Mouse (Mus musculus): ENCODE data around the gene Tmed10. TPM values are rescaled to one million over a fixed set of nuclear protein-coding genes. Genes with fewer than 3 reads are reported as not detected.
A peak's percentile ranks its signal among the peaks of the same experiment; 100 is the strongest.

The Tmed10 gene
- polyA plus RNA-seq, 1 experiment from 2014 or later = 357 TPM

- 36% methylated on average over 16 of the region's 16 CpGs for WGBS
- ATAC-seq (replicated peaks; ENCODE audit: low FRiP score, low read depth) = peak; percentile 69; the same call in 1 of the 2 replicates
- peaks cover 5% of the 10 kb centered on the region for H3K4me1 ChIP-seq (replicated peaks; ENCODE audit: insufficient read depth, low read length)
- H3K27ac ChIP-seq = no peak overlapping the region
- peaks cover 74% of the 10 kb centered on the region for H3K36me3 ChIP-seq (ENCODE audit: insufficient read depth, low read length)
- peak; percentile 96 for DNase-seq (ENCODE audit: low spot score)
- peak overlapping the region; percentile 34; the same call in 1 of the 2 replicates for H3K4me2 ChIP-seq (ENCODE audit: low read length)
- H3K9ac ChIP-seq (ENCODE audit: low read depth, low read length) = no peak overlapping the region
- peak; percentile 99 for TF ChIP-seq CTCF (IDR thresholded peaks at IDR 0.05; ENCODE audit: low read depth)
- no peaks in the 10 kb centered on the region for H3K27me3 ChIP-seq (ENCODE audit: insufficient read depth, low read length)
- no peak overlapping the region for H3K4me3 ChIP-seq (replicated peaks; ENCODE audit: low read depth, low read length)
- no peaks in the 10 kb centered on the region for H3K9me3 ChIP-seq (replicated peaks; ENCODE audit: low read length)
Measured at GRCm38 (mm10) chr12:85305247-85305892, 69.3 kb downstream of the Tmed10 start.

- no peak for TF ChIP-seq CTCF (IDR thresholded peaks at IDR 0.05; ENCODE audit: low read depth)
- 45% methylated on average over 4 of the region's 4 CpGs for WGBS
- no peak overlapping the region for H3K4me2 ChIP-seq (ENCODE audit: low read length)
- no peak overlapping the region for H3K27ac ChIP-seq
- no peaks in the 10 kb centered on the region for H3K9me3 ChIP-seq (replicated peaks; ENCODE audit: low read length)
- no peak overlapping the region for H3K4me3 ChIP-seq (replicated peaks; ENCODE audit: low read depth, low read length)
- no peaks in the 10 kb centered on the region for H3K27me3 ChIP-seq (ENCODE audit: insufficient read depth, low read length)
- H3K4me1 ChIP-seq (replicated peaks; ENCODE audit: insufficient read depth, low read length) = peaks cover 5% of the 10 kb centered on the region
- no peak overlapping the region for H3K9ac ChIP-seq (ENCODE audit: low read depth, low read length)
- ATAC-seq (replicated peaks; ENCODE audit: low FRiP score, low read depth) (no peak), DNase-seq (ENCODE audit: low spot score) (peak; percentile 14)
- H3K36me3 ChIP-seq (ENCODE audit: insufficient read depth, low read length) = peaks cover 71% of the 10 kb centered on the region
Measured at GRCm38 (mm10) chr12:85304725-85305124, 69.9 kb downstream of the Tmed10 start.

- no peak overlapping the region for H3K9ac ChIP-seq (ENCODE audit: low read depth, low read length)
- H3K9me3 ChIP-seq (replicated peaks; ENCODE audit: low read length) = no peaks in the 10 kb centered on the region
- no peak overlapping the region for H3K4me2 ChIP-seq (ENCODE audit: low read length)
- peaks cover 13% of the 10 kb centered on the region for H3K4me1 ChIP-seq (replicated peaks; ENCODE audit: insufficient read depth, low read length)
- WGBS = 45% methylated on average over 2 of the region's 2 CpGs
- no peak overlapping the region for H3K4me3 ChIP-seq (replicated peaks; ENCODE audit: low read depth, low read length)
- no peak overlapping the region for H3K27ac ChIP-seq
- no peak for DNase-seq (ENCODE audit: low spot score)
- no peak for ATAC-seq (replicated peaks; ENCODE audit: low FRiP score, low read depth)
- TF ChIP-seq CTCF (IDR thresholded peaks at IDR 0.05; ENCODE audit: low read depth) = no peak
- H3K27me3 ChIP-seq (ENCODE audit: insufficient read depth, low read length) = no peaks in the 10 kb centered on the region
- peaks cover 57% of the 10 kb centered on the region for H3K36me3 ChIP-seq (ENCODE audit: insufficient read depth, low read length)
Measured at GRCm38 (mm10) chr12:85303256-85303655, 71.4 kb downstream of the Tmed10 start.

- H3K4me2 ChIP-seq (ENCODE audit: low read length) = no peak overlapping the region
- no peak for TF ChIP-seq CTCF (IDR thresholded peaks at IDR 0.05; ENCODE audit: low read depth)
- DNase-seq (ENCODE audit: low spot score) (no peak), ATAC-seq (replicated peaks; ENCODE audit: low FRiP score, low read depth) (no peak)
- peaks cover 6% of the 10 kb centered on the region; the same call in 1 of the 2 replicates for H3K9me3 ChIP-seq (replicated peaks; ENCODE audit: low read length)
- H3K27me3 ChIP-seq (ENCODE audit: insufficient read depth, low read length) = no peaks in the 10 kb centered on the region
- WGBS = 59% methylated on average over 1 of the region's 1 CpGs
- H3K4me3 ChIP-seq (replicated peaks; ENCODE audit: low read depth, low read length) = no peak overlapping the region
- H3K9ac ChIP-seq (ENCODE audit: low read depth, low read length) = no peak overlapping the region
- peaks cover 16% of the 10 kb centered on the region for H3K4me1 ChIP-seq (replicated peaks; ENCODE audit: insufficient read depth, low read length)
- H3K27ac ChIP-seq = no peak overlapping the region
- H3K36me3 ChIP-seq (ENCODE audit: insufficient read depth, low read length) = peaks cover 34% of the 10 kb centered on the region
Measured at GRCm38 (mm10) chr12:85298835-85299180, 75.8 kb downstream of the Tmed10 start.

- H3K27ac ChIP-seq = peak overlapping the region; percentile 60; the same call in 1 of the 2 replicates
- 18% methylated on average over 11 of the region's 11 CpGs for WGBS
- H3K4me2 ChIP-seq (ENCODE audit: low read length) = no peak overlapping the region
- TF ChIP-seq CTCF (IDR thresholded peaks at IDR 0.05; ENCODE audit: low read depth) = no peak
- H3K9ac ChIP-seq (ENCODE audit: low read depth, low read length) = no peak overlapping the region
- no peaks in the 10 kb centered on the region for H3K27me3 ChIP-seq (ENCODE audit: insufficient read depth, low read length)
- peaks cover 16% of the 10 kb centered on the region for H3K4me1 ChIP-seq (replicated peaks; ENCODE audit: insufficient read depth, low read length)
- H3K4me3 ChIP-seq (replicated peaks; ENCODE audit: low read depth, low read length) = no peak overlapping the region
- DNase-seq (ENCODE audit: low spot score) = peak; percentile 79
- peaks cover 7% of the 10 kb centered on the region; the same call in 1 of the 2 replicates for H3K9me3 ChIP-seq (replicated peaks; ENCODE audit: low read length)
- ATAC-seq (replicated peaks; ENCODE audit: low FRiP score, low read depth) = peak; percentile 38; the same call in 1 of the 2 replicates
- peaks cover 30% of the 10 kb centered on the region for H3K36me3 ChIP-seq (ENCODE audit: insufficient read depth, low read length)
Measured at GRCm38 (mm10) chr12:85298127-85298834, 76.4 kb downstream of the Tmed10 start.

- Histone ChIP-seq H3K4me1 (replicated peaks; ENCODE audit: insufficient read depth, low read length) (peaks cover 16% of the 10 kb centered on the region), H3K4me2 (ENCODE audit: low read length) (no peak overlapping the region), H3K36me3 (ENCODE audit: insufficient read depth, low read length) (peaks cover 25% of the 10 kb centered on the region), H3K9me3 (replicated peaks; ENCODE audit: low read length) (peaks cover 7% of the 10 kb centered on the region; the same call in 1 of the 2 replicates), H3K27me3 (ENCODE audit: insufficient read depth, low read length) (no peaks in the 10 kb centered on the region), H3K4me3 (replicated peaks; ENCODE audit: low read depth, low read length) (no peak overlapping the region), H3K9ac (ENCODE audit: low read depth, low read length) (no peak overlapping the region), H3K27ac (0 out of 2 replicates have a peak overlapping the region, but pooled peaks have one; percentile 60)
- no peak for DNase-seq (ENCODE audit: low spot score)
- no peak for ATAC-seq (replicated peaks; ENCODE audit: low FRiP score, low read depth)
- 34% methylated on average over 10 of the region's 10 CpGs for WGBS
- no peak for TF ChIP-seq CTCF (IDR thresholded peaks at IDR 0.05; ENCODE audit: low read depth)
Measured at GRCm38 (mm10) chr12:85297345-85297997, 77.2 kb downstream of the Tmed10 start.

Data from kidney, postnatal 0 days (tissue).